Mouse (Mus musculus) ES-E14 (cell line): ENCODE data around the gene Ran. TPM values are rescaled to one million over a fixed set of nuclear protein-coding genes. Genes with fewer than 3 reads are reported as not detected.

Experiments used
- DNase-seq: peaks from one replicate; pipeline ENCODE4 v3.0.0-alpha.2; 2013; ENCODE audit warnings: low read depth, low spot score
- H3K27ac ChIP-seq: 2 replicates; pipeline ENCODE4 v1.5.1; 2012; ENCODE audit warnings: low read depth, mild to moderate bottlenecking, low read length, moderate library complexity, mixed read lengths; ENCODE audit not compliant: poor library complexity, insufficient read depth, severe bottlenecking
- H3K36me3 ChIP-seq: 2 replicates; pipeline ENCODE4 v1.6.1; 2012; ENCODE audit warnings: mild to moderate bottlenecking, low read length, moderate library complexity, mixed read lengths; ENCODE audit not compliant: control insufficient read depth, poor library complexity, insufficient read depth, severe bottlenecking
- H3K4me1 ChIP-seq, 2 experiments: fragments of 150-350 bp in 1 of 2; sonication (generic) in 1 of 2; 2 replicates each; pipeline ENCODE4 v1.6.1; 2012; ENCODE audit warnings: low read length in 2 of 2, mild to moderate bottlenecking in 1 of 2, mixed read lengths in 1 of 2; ENCODE audit not compliant: control insufficient read depth in 2 of 2, insufficient read depth in 2 of 2, poor library complexity in 1 of 2
- H3K4me3 ChIP-seq, 2 experiments: fragments of 150-350 bp in 1 of 2; sonication (generic) in 1 of 2; 2 replicates each; pipeline ENCODE4 v1.5.1; 2012; ENCODE audit warnings: low read length in 2 of 2, low read depth in 1 of 2, mild to moderate bottlenecking in 1 of 2, mixed read lengths in 1 of 2; ENCODE audit not compliant: insufficient read depth in 1 of 2, poor library complexity in 1 of 2, severe bottlenecking in 1 of 2
- H3K9ac ChIP-seq: 2 replicates; pipeline ENCODE4 v1.6.1; 2012; ENCODE audit warnings: low read depth, mild to moderate bottlenecking, low read length, mixed read lengths; ENCODE audit not compliant: poor library complexity, insufficient read depth, severe bottlenecking
- H3K9me3 ChIP-seq: fragments of 150-350 bp; sonication (generic); 2 replicates; pipeline ENCODE4 v1.6.1; 2012; ENCODE audit warnings: low read depth, mild to moderate bottlenecking, low read length; ENCODE audit not compliant: control insufficient read depth, insufficient read depth
- CHD2 ChIP-seq: IDR thresholded peaks from 2 replicates; pipeline ENCODE4 v1.6.1; 2014; ENCODE audit warnings: mild to moderate bottlenecking, low read depth, low read length, inconsistent platforms
- HCFC1 ChIP-seq: IDR thresholded peaks from 2 replicates; pipeline ENCODE4 v1.6.1; 2012; ENCODE audit warnings: low read length, inconsistent platforms, borderline replicate concordance; ENCODE audit not compliant: insufficient read depth
- MAFK ChIP-seq: IDR thresholded peaks from 2 replicates; pipeline ENCODE4 v1.6.1; 2014; ENCODE audit warnings: mild to moderate bottlenecking, low read depth, low read length, inconsistent platforms; ENCODE audit not compliant: insufficient read depth
- ZC3H11A ChIP-seq: IDR thresholded peaks from 2 replicates; pipeline ENCODE4 v1.6.1; 2012; ENCODE audit warnings: low read depth, mild to moderate bottlenecking, inconsistent platforms, low read length, borderline replicate concordance
- ZNF384 ChIP-seq: IDR thresholded peaks from 2 replicates; pipeline ENCODE4 v1.6.1; 2012; ENCODE audit warnings: low read depth, low read length, inconsistent platforms
- in situ Hi-C, 2 experiments: fragments of 600-800 bp; cut with MboI; formaldehyde crosslinking; loops; one replicate each; pipeline ENCODE4 v1.15.1; 2025; ENCODE audit warnings: low sequenced_read_pairs in 2 of 2, inconsistent platforms in 1 of 2; ENCODE audit not compliant: unreplicated experiment in 2 of 2
- total RNA-seq: library from RNA; depleted of rRNA; stranded (reverse); fragments of 300-350 nt; gene quantifications from 2 replicates; pipeline ENCODE4 v1.2.3, GENCODE M21; 2012

The Ran gene
- total RNA-seq, 1 experiment, result 877 TPM

- Histone ChIP-seq H3K4me1 (peaks cover 0 to 12% of the 10 kb centered on the region in 2 experiments; a peak in 3 of 4 replicates), H3K4me3 (no peak overlapping the region), H3K9me3 (no peaks in the 10 kb centered on the region), H3K36me3 (peaks cover 29% of the 10 kb centered on the region), H3K9ac (no peak overlapping the region), H3K27ac (no peak overlapping the region)
- no peak for DNase-seq
- TF ChIP-seq ZC3H11A (no peak), ZNF384 (no peak), HCFC1 (no peak), MAFK (no peak), CHD2 (no peak)
- in situ Hi-C loops, result no loop called here
These were observed 5.9 kb downstream of the Ran start for GRCm38 (mm10) chr5:129025725-129026124.

GRCm38 (mm10) chr5:129026171-129026570, 6.3 kb downstream of the Ran start:
- Histone ChIP-seq H3K9me3 (no peaks in the 10 kb centered on the region), H3K4me3 (no peak overlapping the region), H3K9ac (no peak overlapping the region), H3K36me3 (peaks cover 26% of the 10 kb centered on the region), H3K27ac (no peak overlapping the region), H3K4me1 (peaks cover 0 to 12% of the 10 kb centered on the region in 2 experiments; a peak in 3 of 4 replicates)
- TF ChIP-seq ZNF384 (no peak), MAFK (no peak), ZC3H11A (no peak), HCFC1 (no peak), CHD2 (no peak)
- in situ Hi-C loops, result no loop called here
- no peak for DNase-seq

DNA sequence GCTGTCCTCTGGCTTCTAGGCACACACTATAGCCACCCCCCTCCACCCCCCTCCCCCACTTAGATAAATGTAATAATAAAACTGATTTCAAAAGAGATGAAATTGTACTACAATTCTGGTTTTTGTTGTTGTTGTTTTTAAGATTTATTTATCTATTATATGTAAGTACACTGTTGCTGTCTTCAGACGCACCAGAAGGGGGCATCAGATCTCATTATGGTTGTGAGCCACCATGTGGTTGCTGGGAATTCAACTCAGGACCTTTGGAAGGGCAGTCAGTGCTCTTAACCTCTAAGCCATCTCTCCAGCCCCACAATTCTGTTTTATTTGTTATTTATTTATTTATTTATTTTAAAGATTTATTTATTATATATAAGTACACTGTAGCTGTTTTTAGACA, 6.8 kb downstream of the Ran start:
- Histone ChIP-seq H3K4me3 (no peak overlapping the region), H3K27ac (no peak overlapping the region), H3K9ac (no peak overlapping the region), H3K4me1 (peaks cover 0 to 12% of the 10 kb centered on the region in 2 experiments; a peak in 3 of 4 replicates), H3K36me3 (peaks cover 23% of the 10 kb centered on the region), H3K9me3 (no peaks in the 10 kb centered on the region)
- no peak for TF ChIP-seq CHD2
- DNase-seq, result no peak
- in situ Hi-C loops, result no loop called here

DNA sequence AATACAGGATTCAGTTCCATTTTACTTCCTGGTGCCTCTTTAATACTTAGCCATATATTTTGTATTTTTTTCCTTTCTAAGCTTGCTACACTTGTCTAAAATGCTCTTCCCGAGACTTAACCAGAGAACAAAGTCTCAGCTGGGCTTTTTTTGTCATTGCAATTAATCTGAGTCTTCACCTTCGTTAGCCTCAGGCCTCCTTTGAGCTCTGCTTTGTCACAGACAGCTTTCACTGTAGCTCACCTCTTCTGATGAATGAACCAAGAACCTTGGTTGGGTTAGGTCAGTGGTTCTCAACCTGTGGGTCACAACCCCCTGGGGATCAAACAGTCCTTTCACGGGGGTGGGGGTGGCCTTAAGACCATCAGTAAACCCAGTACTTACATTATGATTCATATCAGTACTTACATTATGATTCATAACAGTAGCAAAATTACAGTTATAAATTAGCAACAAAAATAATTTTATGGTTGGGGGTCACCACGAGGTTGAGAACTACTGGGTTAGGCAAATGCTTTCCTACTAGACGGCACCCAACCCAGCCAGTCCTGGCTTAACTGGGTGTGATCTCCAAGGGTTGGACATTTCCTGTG, 9.4 kb downstream of the Ran start:
- H3K36me3 ChIP-seq, result peaks cover 14% of the 10 kb centered on the region
- no peak for DNase-seq
- TF ChIP-seq ZNF384 (no peak), MAFK (no peak), CHD2 (no peak), ZC3H11A (no peak), HCFC1 (no peak)
- H3K9ac ChIP-seq, result no peak overlapping the region
- no peaks in the 10 kb centered on the region for H3K9me3 ChIP-seq
- H3K4me3 ChIP-seq, result no peak overlapping the region
- H3K27ac ChIP-seq, result no peak overlapping the region; the same call in 1 of the 2 replicates
- H3K4me1 ChIP-seq, result peaks cover 0 to 12% of the 10 kb centered on the region in 2 experiments; a peak in 3 of 4 replicates
- in situ Hi-C loops, result no loop called here

- DNase-seq, result no peak
These were observed 16.8 kb downstream of the Ran start for GRCm38 (mm10) chr5:129036678-129037077.

More at GRCm38 (mm10) chr5:129036678-129037077, 16.8 kb downstream of the Ran start:
- TF ChIP-seq ZC3H11A (no peak), HCFC1 (no peak), CHD2 (no peak), MAFK (no peak), ZNF384 (no peak)
- Histone ChIP-seq H3K4me1 (peaks cover 0 to 3% of the 10 kb centered on the region in 2 experiments; a peak in 1 of 4 replicates), H3K27ac (no peak overlapping the region), H3K36me3 (no peaks in the 10 kb centered on the region), H3K9me3 (no peaks in the 10 kb centered on the region), H3K4me3 (no peak overlapping the region), H3K9ac (no peak overlapping the region)
- in situ Hi-C loops, result no loop called here
